Mouse (Mus musculus) layer of hippocampus, adult 2 months (tissue): ENCODE measurements around the gene Nrp2. TPM values are rescaled to one million over a fixed set of nuclear protein-coding genes. Genes with fewer than 3 reads are reported as not detected.

Experiments used
- DNase-seq, 2 experiments: peaks; one replicate each; pipeline ENCODE4 v3.0.0; 2022; ENCODE audit warnings: low spot score in 2 of 2
- H3K27ac ChIP-seq: fragments of 200-600 bp; 2 replicates; pipeline ENCODE4 v1.8.1; 2022
- H3K4me3 ChIP-seq: fragments of 200-600 bp; 2 replicates; pipeline ENCODE4 v1.8.1; 2022; ENCODE audit warnings: mild to moderate bottlenecking
- CTCF ChIP-seq: fragments of 200-600 bp; conservative IDR thresholded peaks from 2 replicates; pipeline ENCODE4 v1.8.1; 2022; ENCODE audit warnings: antibody characterized with exemption, mild to moderate bottlenecking, moderate library complexity
- total RNA-seq, 2 experiments: library from RNA; stranded (reverse); gene quantifications; 2 replicates each; pipeline ENCODE4 v1.2.3; 2021

Nrp2 gene
- total RNA-seq, 2 experiments from 2014 or later = 60.3 to 63.7 TPM

- Histone ChIP-seq H3K27ac (peak overlapping the region; percentile 96), H3K4me3 (peak overlapping the region; percentile 78)
- DNase-seq = peak; percentile 44 to 58
- TF ChIP-seq CTCF = peak; percentile 67
These were observed 4.2 kb downstream of the Nrp2 start for GRCm38 (mm10) chr1:62707101-62707912.

- DNase-seq = no peak
- Histone ChIP-seq H3K4me3 (peak overlapping the region; percentile 78), H3K27ac (peak overlapping the region; percentile 96)
- 0 out of 2 replicates have a peak, but pooled peaks have one; percentile 3 for TF ChIP-seq CTCF
These were observed 5.1 kb downstream of the Nrp2 start for GRCm38 (mm10) chr1:62707913-62708860.

GRCm38 (mm10) chr1:62709770-62710335 is 6.8 kb downstream of the Nrp2 start:
- no peak overlapping the region for H3K4me3 ChIP-seq
- no peak for TF ChIP-seq CTCF
- peak overlapping the region; percentile 59 for H3K27ac ChIP-seq
- no peak for DNase-seq

GRCm38 (mm10) chr1:62713021-62713676 is 10.1 kb downstream of the Nrp2 start:
- DNase-seq = no peak
- no peak overlapping the region for H3K4me3 ChIP-seq
- H3K27ac ChIP-seq = peak overlapping the region; percentile 28
- TF ChIP-seq CTCF = no peak

- DNase-seq = no peak
- H3K4me3 ChIP-seq = no peak overlapping the region
These were observed 11.9 kb downstream of the Nrp2 start for GRCm38 (mm10) chr1:62715004-62715403.

GRCm38 (mm10) chr1:62715692-62716091 is 12.6 kb downstream of the Nrp2 start:
- TF ChIP-seq CTCF = no peak
- no peak for DNase-seq
- H3K27ac ChIP-seq = peak overlapping the region; percentile 89
- no peak overlapping the region for H3K4me3 ChIP-seq

More at GRCm38 (mm10) chr1:62715004-62715403, 11.9 kb downstream of the Nrp2 start:
- TF ChIP-seq CTCF = no peak
- peak overlapping the region; percentile 89; the same call in 1 of the 2 replicates for H3K27ac ChIP-seq

- no peak for DNase-seq
- peak overlapping the region; percentile 89 for H3K27ac ChIP-seq
- TF ChIP-seq CTCF = no peak
- peak overlapping the region; percentile 41 for H3K4me3 ChIP-seq
These were observed 13.9 kb downstream of the Nrp2 start for GRCm38 (mm10) chr1:62716836-62717478.

GRCm38 (mm10) chr1:62717552-62718236 is 14.6 kb downstream of the Nrp2 start:
- TF ChIP-seq CTCF = peak; percentile 71
- H3K27ac ChIP-seq = peak overlapping the region; percentile 89
- DNase-seq = peak; percentile 60 to 74
- H3K4me3 ChIP-seq = peak overlapping the region; percentile 41

GRCm38 (mm10) chr1:62718237-62718571 is 15.1 kb downstream of the Nrp2 start:
- DNase-seq = no peak
- H3K27ac ChIP-seq = peak overlapping the region; percentile 89

GRCm38 (mm10) chr1:62718750-62719149 is 15.7 kb downstream of the Nrp2 start:
- no peak overlapping the region for H3K4me3 ChIP-seq
- peak overlapping the region; percentile 89; the same call in 1 of the 2 replicates for H3K27ac ChIP-seq
- no peak for TF ChIP-seq CTCF
- no peak for DNase-seq

More at GRCm38 (mm10) chr1:62718237-62718571, 15.1 kb downstream of the Nrp2 start:
- TF ChIP-seq CTCF = no peak
- H3K4me3 ChIP-seq = no peak overlapping the region; the same call in 1 of the 2 replicates

- DNase-seq = no peak
- Histone ChIP-seq H3K4me3 (no peak overlapping the region), H3K27ac (peak overlapping the region; percentile 89)
- no peak for TF ChIP-seq CTCF
These were observed 16.7 kb downstream of the Nrp2 start for GRCm38 (mm10) chr1:62719770-62720169.

- TF ChIP-seq CTCF = no peak
- H3K27ac ChIP-seq = peak overlapping the region; percentile 89
- H3K4me3 ChIP-seq = no peak overlapping the region
- no peak for DNase-seq
These were observed 17.1 kb downstream of the Nrp2 start for GRCm38 (mm10) chr1:62720176-62720575.
